Mouse (Mus musculus) myocyte (in vitro differentiated cells): ENCODE data around the gene Rasgrp2. TPM values are rescaled to one million over a fixed set of nuclear protein-coding genes. Genes with fewer than 3 reads are reported as not detected.

ENCODE experiments used
- H3K27me3 ChIP-seq: one replicate; pipeline ENCODE4 v1.6.1; 2011; ENCODE audit not compliant: control insufficient read depth, insufficient read depth, insufficient read length
- H3K36me3 ChIP-seq: one replicate; pipeline ENCODE4 v1.6.1; 2011; ENCODE audit not compliant: control insufficient read depth, insufficient read depth
- H3K4me2 ChIP-seq: one replicate; pipeline ENCODE4 v1.6.1; 2011; ENCODE audit warnings: low read depth, control low read depth
- H3K4me3 ChIP-seq: one replicate; pipeline ENCODE4 v1.5.1; 2011; ENCODE audit warnings: mild to moderate bottlenecking, control low read depth, moderate library complexity
- H3K79me2 ChIP-seq: one replicate; pipeline ENCODE4 v1.6.1; 2011; ENCODE audit not compliant: control insufficient read depth, insufficient read depth
- H3ac ChIP-seq: one replicate; pipeline ENCODE4 v1.6.1; 2011; ENCODE audit not compliant: control insufficient read depth, insufficient read length
- CEBPB ChIP-seq: IDR thresholded peaks from 2 replicates; pipeline ENCODE4 v1.6.1; 2011; ENCODE audit warnings: mild to moderate bottlenecking, moderate library complexity; ENCODE audit not compliant: poor library complexity, insufficient read depth, severe bottlenecking
- E2F4 ChIP-seq: IDR thresholded peaks from one replicate; pipeline ENCODE4 v1.6.1; 2011; ENCODE audit warnings: mild to moderate bottlenecking, control low read depth, moderate library complexity; ENCODE audit not compliant: insufficient read depth
- MAX ChIP-seq: IDR thresholded peaks from one replicate; pipeline ENCODE4 v1.6.1; 2011; ENCODE audit warnings: low read depth, mild to moderate bottlenecking, control low read depth
- MYOD1 ChIP-seq, 3 experiments: IDR thresholded peaks; one replicate each; pipeline ENCODE4 v1.6.1; 2011; ENCODE audit warnings: control low read depth in 2 of 3, low read depth in 2 of 3, mild to moderate bottlenecking in 2 of 3, moderate library complexity in 1 of 3; ENCODE audit not compliant: insufficient read length in 2 of 3, control insufficient read depth in 1 of 3
- MYOG ChIP-seq, 3 experiments: IDR thresholded peaks; one replicate each; pipeline ENCODE4 v1.6.1; 2011; ENCODE audit warnings: control low read depth in 2 of 3, low read depth in 2 of 3, mild to moderate bottlenecking in 2 of 3; ENCODE audit not compliant: insufficient read length in 2 of 3, control insufficient read depth in 1 of 3, insufficient read depth in 1 of 3
- POLR2A ChIP-seq: IDR thresholded peaks from one replicate; pipeline ENCODE4 v1.6.1; 2011; ENCODE audit warnings: low read depth, mild to moderate bottlenecking, control low read depth, moderate library complexity; ENCODE audit not compliant: insufficient read length
- POLR2AphosphoS2 ChIP-seq: IDR thresholded peaks from one replicate; pipeline ENCODE4 v1.6.1; 2011; ENCODE audit warnings: low read depth, control low read depth; ENCODE audit not compliant: insufficient read length
- REST ChIP-seq: IDR thresholded peaks from one replicate; pipeline ENCODE4 v1.6.1; 2011; ENCODE audit warnings: mild to moderate bottlenecking, control low read depth, moderate library complexity; ENCODE audit not compliant: insufficient read depth, insufficient read length
- SRF ChIP-seq: IDR thresholded peaks from one replicate; pipeline ENCODE4 v1.6.1; 2011; ENCODE audit warnings: low read depth; ENCODE audit not compliant: control insufficient read depth, insufficient read length
- TCF12 ChIP-seq: IDR thresholded peaks from one replicate; pipeline ENCODE4 v1.6.1; 2011; ENCODE audit warnings: mild to moderate bottlenecking, control low read depth; ENCODE audit not compliant: poor library complexity, insufficient read depth, severe bottlenecking
- TCF3 ChIP-seq: IDR thresholded peaks from one replicate; pipeline ENCODE4 v1.6.1; 2011; ENCODE audit warnings: low read depth, control low read depth; ENCODE audit not compliant: insufficient read length
- USF1 ChIP-seq: IDR thresholded peaks from one replicate; pipeline ENCODE4 v1.6.1; 2011; ENCODE audit warnings: low read depth, mild to moderate bottlenecking, control low read depth, moderate library complexity
- polyA plus RNA-seq: library from polyadenylated mRNA; unstranded; fragments of >200 nt; fragmentation: generic; extraction: Trizol; gene quantifications from one replicate; pipeline ENCODE4 v1.2.1, GENCODE M21; 2012; ENCODE audit warnings: missing spikeins

Gene Rasgrp2
- polyA plus RNA-seq, 1 experiment = 8.0 TPM

- TF ChIP-seq TCF3 = no peak
- Histone ChIP-seq H3K27me3 (no peaks in the 10 kb centered on the region), H3K36me3 (peaks cover 35% of the 10 kb centered on the region), H3K4me3 (peak overlapping the region; percentile 66), H3K4me2 (peak overlapping the region; percentile 86), H3K79me2 (peaks cover 39% of the 10 kb centered on the region), H3ac (no peak overlapping the region)
Observed at GRCm38 (mm10) chr19:6363091-6363410, 36.1 kb upstream of the Rasgrp2 start.

GRCm38 (mm10) chr19:6363411-6364240 is 35.5 kb upstream of the Rasgrp2 start, which contains the start of gene Sf1:
Sf1 (plus strand) TSS chr19:6363690.
- H3K4me3 ChIP-seq = peak within 1 kb of the TSS; percentile 66
- H3K27me3 ChIP-seq = no peaks in the 10 kb centered on the region
- H3K36me3 ChIP-seq = peaks cover 41% of the 10 kb centered on the region
- H3K4me2 ChIP-seq = peak within 1 kb of the TSS; percentile 96
- peaks cover 44% of the 10 kb centered on the region for H3K79me2 ChIP-seq
- peak within 1 kb of the TSS; percentile 99 for H3ac ChIP-seq
- peak; percentile 68 for TF ChIP-seq POLR2AphosphoS2
- no peak for TF ChIP-seq MAX
- TF ChIP-seq TCF3 = no peak
- peak; percentile 73 for TF ChIP-seq POLR2A
- peak; percentile 61 for TF ChIP-seq SRF
- TF ChIP-seq MYOD1 (IDR thresholded peaks at IDR 0.05; ENCODE audit: control insufficient read depth in 1 of 3, insufficient read length in 2 of 3, low read depth in 2 of 3) = peak in 1 of 3 experiments; percentile 9
- no peak for TF ChIP-seq E2F4

GRCm38 (mm10) chr19:6364317-6364725 is 34.8 kb upstream of the Rasgrp2 start:
- H3ac ChIP-seq = peak overlapping the region; percentile 99
- H3K27me3 ChIP-seq = no peaks in the 10 kb centered on the region
- peak overlapping the region; percentile 66 for H3K4me3 ChIP-seq
- peak in 1 of 3 experiments; percentile 48 for TF ChIP-seq MYOG (IDR thresholded peaks at IDR 0.05; ENCODE audit: control insufficient read depth in 1 of 3, insufficient read depth in 1 of 3, insufficient read length in 2 of 3, low read depth in 2 of 3)
- peak; percentile 85 for TF ChIP-seq POLR2A
- no peak for TF ChIP-seq USF1
- peak; percentile 90 for TF ChIP-seq POLR2AphosphoS2
- peak; percentile 68 for TF ChIP-seq SRF
- TF ChIP-seq TCF12 = no peak
- 0 out of 2 replicates have a peak, but pooled peaks have one; percentile 37 for TF ChIP-seq CEBPB
- TF ChIP-seq MYOD1 (IDR thresholded peaks at IDR 0.05; ENCODE audit: control insufficient read depth in 1 of 3, insufficient read length in 2 of 3, low read depth in 2 of 3) = peak in 2 of 3 experiments; percentile 56 to 72
- no peak for TF ChIP-seq MAX
- TF ChIP-seq E2F4 = no peak
- no peak for TF ChIP-seq TCF3
- no peak for TF ChIP-seq REST
- peaks cover 51% of the 10 kb centered on the region for H3K79me2 ChIP-seq
- H3K36me3 ChIP-seq = peaks cover 48% of the 10 kb centered on the region
- peak overlapping the region; percentile 96 for H3K4me2 ChIP-seq

- H3K27me3 ChIP-seq = no peaks in the 10 kb centered on the region
- TF ChIP-seq USF1 (no peak), POLR2AphosphoS2 (no peak), REST (no peak), TCF3 (no peak), MYOG (IDR thresholded peaks at IDR 0.05; ENCODE audit: control insufficient read depth in 1 of 3, insufficient read depth in 1 of 3, insufficient read length in 2 of 3, low read depth in 2 of 3) (no peak), SRF (no peak), CEBPB (no peak), E2F4 (no peak), POLR2A (no peak), TCF12 (no peak)
- peak overlapping the region; percentile 96 for H3K4me2 ChIP-seq
- H3ac ChIP-seq = peak overlapping the region; percentile 99
- H3K36me3 ChIP-seq = peaks cover 53% of the 10 kb centered on the region
- peak overlapping the region; percentile 66 for H3K4me3 ChIP-seq
- H3K79me2 ChIP-seq = peaks cover 57% of the 10 kb centered on the region
Observed at GRCm38 (mm10) chr19:6364842-6365241, 34.3 kb upstream of the Rasgrp2 start.

- no peak overlapping the region for H3K4me2 ChIP-seq
- no peak overlapping the region for H3K4me3 ChIP-seq
- peaks cover 92% of the 10 kb centered on the region for H3K36me3 ChIP-seq
- peaks cover 70% of the 10 kb centered on the region for H3K79me2 ChIP-seq
- TF ChIP-seq TCF12 (no peak), REST (no peak), MYOD1 (IDR thresholded peaks at IDR 0.05; ENCODE audit: control insufficient read depth in 1 of 3, insufficient read length in 2 of 3, low read depth in 2 of 3) (no peak), CEBPB (no peak), E2F4 (no peak), USF1 (no peak), MAX (no peak), SRF (no peak), POLR2A (no peak), MYOG (IDR thresholded peaks at IDR 0.05; ENCODE audit: control insufficient read depth in 1 of 3, insufficient read depth in 1 of 3, insufficient read length in 2 of 3, low read depth in 2 of 3) (no peak)
- no peaks in the 10 kb centered on the region for H3K27me3 ChIP-seq
- no peak overlapping the region for H3ac ChIP-seq
Observed at GRCm38 (mm10) chr19:6370175-6370574, 29.0 kb upstream of the Rasgrp2 start.
